Mouse (Mus musculus) liver, postnatal 0 days (tissue): ENCODE measurements around the gene Haus7.

Source experiments
- CTCF ChIP-seq: sonication (generic); IDR thresholded peaks from 2 replicates; pipeline ENCODE4 v1.5.1; 2016; ENCODE audit warnings: antibody characterized with exemption, low read depth
- EP300 ChIP-seq: IDR thresholded peaks from 2 replicates; pipeline ENCODE4 v1.6.1; 2016; ENCODE audit warnings: antibody characterized with exemption, low read depth, mild to moderate bottlenecking

DNA sequence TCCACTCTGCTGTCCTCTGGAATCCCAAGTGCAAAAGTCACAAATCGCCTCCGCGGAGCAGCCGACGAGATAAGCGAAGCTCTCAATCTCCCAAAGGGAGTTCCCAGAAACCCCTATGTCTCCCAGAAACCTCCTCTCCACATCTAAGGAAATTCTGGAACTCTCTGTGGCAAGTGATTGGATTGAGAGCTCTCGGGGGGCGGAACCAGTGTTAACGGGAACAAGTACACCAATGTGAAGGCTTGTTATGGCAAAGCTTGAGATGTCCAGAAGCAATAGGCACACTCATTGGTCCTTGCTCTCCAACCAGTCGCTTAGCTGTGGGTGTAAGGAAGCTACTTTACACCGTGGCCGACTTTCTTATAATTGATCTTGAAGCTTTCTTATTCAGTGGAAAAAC, 57.2 kb downstream of the Haus7 start:
- no peak for TF ChIP-seq CTCF
- no peak for TF ChIP-seq EP300
